Mouse (Mus musculus): ENCODE data around the gene Swi5.

- TF ChIP-seq EP300 (IDR thresholded peaks at IDR 0.05; ENCODE audit: low read depth) (no peak), CTCF (IDR thresholded peaks at IDR 0.05; ENCODE audit: low read depth) (no peak)
These were observed 31.1 kb upstream of the Swi5 start for GRCm38 (mm10) chr2:32318709-32319585.
